Mouse (Mus musculus) c-Kit-negative CD71-positive TER-119-positive erythroid progenitor cells, embryonic 14.5 days (primary cell): ENCODE data around the gene Trex2.
"Not testable (repeated sequence)": the region's sequence is repeated elsewhere in the genome, so short reads cannot be mapped to it uniquely, and the experiment has no call there.

Experiments used
- DNase-seq: peaks from one replicate; pipeline ENCODE4 v3.0.0-alpha.2; 2013; ENCODE audit warnings: low read depth, low spot score

Gene Trex2

GRCm38 (mm10) chrX:73430036-73430435 is 5.1 kb downstream of the Trex2 start:
- DNase-seq = no peak

DNA sequence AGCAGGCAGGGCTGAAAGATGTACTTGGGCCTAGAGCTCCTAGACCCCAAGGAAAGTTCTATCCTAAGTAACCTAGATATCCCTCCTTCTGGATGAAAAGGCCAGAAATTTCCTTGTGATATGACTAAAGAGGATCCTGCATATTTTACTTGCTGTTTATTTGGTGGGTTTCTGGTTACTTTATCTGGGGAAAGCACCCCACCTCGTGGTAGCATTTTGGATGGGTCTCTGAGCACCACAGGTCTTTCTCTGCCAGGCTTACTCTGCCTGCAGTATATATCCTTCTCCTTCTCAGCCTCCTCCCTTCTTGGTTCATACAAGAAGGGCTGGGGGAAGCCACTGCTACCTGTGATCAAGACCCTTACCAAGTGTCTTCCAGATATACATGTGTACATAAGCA is 22.4 kb downstream of the Trex2 start:
- no peak for DNase-seq

GRCm38 (mm10) chrX:73410880-73411517 is 24.1 kb downstream of the Trex2 start, which contains the start of gene Zfp92:
Gene Zfp92 (plus strand): TSS chrX:73411096.
- no peak for DNase-seq

- no peak for DNase-seq
Measured at GRCm38 (mm10) chrX:73401616-73402015, 33.5 kb downstream of the Trex2 start.

DNA sequence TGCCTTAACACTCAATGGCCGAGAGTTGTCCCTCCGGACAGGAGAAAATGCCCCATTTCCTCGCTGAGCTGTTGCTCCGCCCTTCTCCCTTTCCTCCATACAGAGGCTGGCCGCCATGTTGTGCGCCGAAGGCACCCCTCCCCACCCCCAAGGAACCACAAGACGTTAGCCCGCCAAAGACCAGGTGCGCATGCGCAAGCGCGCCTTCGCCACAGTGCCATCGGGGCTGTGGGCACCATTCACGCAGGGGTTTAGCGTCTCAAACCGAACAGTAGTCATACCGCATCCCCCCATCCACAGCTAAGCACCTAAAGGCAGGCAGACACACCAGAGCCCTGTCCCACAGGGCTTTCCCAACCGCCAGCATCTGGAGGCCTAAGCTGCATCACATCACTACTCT is 34.2 kb downstream of the Trex2 start:
- DNase-seq = no peak

GRCm38 (mm10) chrX:73398636-73399035 is 36.5 kb downstream of the Trex2 start, which contains the start of gene Gm18336:
Gene Gm18336 (minus strand): TSS chrX:73398736.
- not testable (repeated sequence) for DNase-seq

GRCm38 (mm10) chrX:73396446-73396845 is 38.7 kb downstream of the Trex2 start:
- no peak for DNase-seq

GRCm38 (mm10) chrX:73391481-73391880 is 43.7 kb downstream of the Trex2 start:
- DNase-seq = no peak

DNA sequence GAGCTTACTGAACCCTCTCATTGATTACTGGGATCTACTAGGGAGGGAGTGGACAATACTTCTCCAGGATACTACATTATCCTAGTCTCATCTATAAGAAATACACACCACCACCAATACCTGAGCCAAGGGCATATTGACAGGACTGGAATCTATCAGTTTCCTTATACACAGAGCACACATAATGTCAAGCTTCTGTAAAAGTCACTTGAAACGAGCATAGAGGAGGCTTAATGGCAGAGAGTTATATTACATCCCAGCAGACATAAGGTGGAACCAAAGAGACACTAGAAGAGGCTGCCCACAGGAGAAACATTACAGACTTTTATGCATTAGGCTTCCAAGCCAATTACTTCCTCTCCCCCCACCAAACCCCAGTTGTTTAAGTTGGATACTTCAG is 50.2 kb downstream of the Trex2 start:
- no peak for DNase-seq

- DNase-seq = no peak
Measured at GRCm38 (mm10) chrX:73384419-73384818, 50.7 kb downstream of the Trex2 start.
